Mouse (Mus musculus): ENCODE results near the gene Krtap13. TPM values are rescaled to one million over a fixed set of nuclear protein-coding genes. Genes with fewer than 3 reads are reported as not detected.

Krtap13 gene
- not detected for polyA plus RNA-seq (2017; shearing (Covaris generic))

DNA sequence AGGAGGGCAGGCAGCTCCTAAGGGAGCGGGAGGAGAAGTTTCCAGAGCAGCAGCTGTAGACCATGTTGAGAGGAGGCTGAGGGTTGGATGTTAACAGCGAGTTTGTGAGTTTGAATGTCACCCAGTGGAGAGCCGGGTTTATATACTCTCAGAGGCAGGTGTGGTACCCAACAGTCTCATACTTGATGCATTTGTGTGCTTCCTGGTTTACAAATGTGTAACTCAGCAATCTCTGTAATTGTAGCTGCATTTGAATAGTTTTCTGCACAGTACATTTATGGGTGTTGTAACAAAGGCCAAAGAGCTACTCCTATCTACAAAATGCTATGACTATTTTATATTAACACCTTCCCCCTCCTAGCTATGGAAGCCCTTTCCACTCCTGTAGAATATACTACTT lies at the start of gene Krtap13:
Gene Krtap13, minus strand, starts transcription at position 101 of the 400 bp plus-strand sequence.

DNA sequence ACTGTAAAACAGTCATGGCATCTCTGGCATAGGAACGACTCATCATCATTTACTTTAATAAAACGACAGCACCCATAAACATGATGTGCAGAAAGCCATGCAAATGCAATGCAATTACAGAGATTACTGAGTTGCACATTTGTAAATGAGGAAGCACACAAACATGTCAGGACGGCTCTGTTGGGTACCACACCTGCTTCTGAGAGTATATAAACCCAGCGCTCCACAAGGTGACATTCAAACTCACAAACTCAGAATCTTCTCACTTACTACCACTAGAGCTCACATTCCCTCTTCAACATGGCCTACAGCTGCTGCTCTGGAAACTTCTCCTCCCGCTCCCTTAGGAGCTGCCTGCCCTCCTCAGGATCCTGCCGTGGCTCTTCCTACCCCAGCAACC lies 26.2 kb upstream of the Krtap13 start, which contains the start of gene Gm5965:
Gene Gm5965, plus strand, starts transcription at position 301 of the 400 bp plus-strand sequence.

DNA sequence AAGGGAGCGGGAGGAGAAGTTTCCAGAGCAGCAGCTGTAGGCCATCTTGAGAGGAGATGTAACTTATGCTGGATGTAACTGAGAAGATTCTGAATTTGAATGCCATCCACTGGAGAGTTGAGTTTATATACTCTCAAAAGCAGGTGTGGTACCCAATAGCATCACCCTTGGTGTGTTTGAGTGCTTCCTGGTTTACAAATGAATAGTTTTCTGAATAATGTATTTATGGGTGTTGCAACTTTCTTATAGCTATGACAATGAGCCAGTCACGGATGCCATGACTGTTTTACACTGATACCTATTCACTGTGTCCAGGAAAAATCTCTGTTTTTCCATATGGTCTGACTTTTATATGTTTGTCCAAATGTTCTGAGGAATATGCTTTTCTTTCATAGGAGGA lies 22.7 kb upstream of the Krtap13 start, which contains the start of gene 2310057N15Rik:
Gene 2310057N15Rik, minus strand, starts transcription at position 101 of the 400 bp plus-strand sequence.

DNA sequence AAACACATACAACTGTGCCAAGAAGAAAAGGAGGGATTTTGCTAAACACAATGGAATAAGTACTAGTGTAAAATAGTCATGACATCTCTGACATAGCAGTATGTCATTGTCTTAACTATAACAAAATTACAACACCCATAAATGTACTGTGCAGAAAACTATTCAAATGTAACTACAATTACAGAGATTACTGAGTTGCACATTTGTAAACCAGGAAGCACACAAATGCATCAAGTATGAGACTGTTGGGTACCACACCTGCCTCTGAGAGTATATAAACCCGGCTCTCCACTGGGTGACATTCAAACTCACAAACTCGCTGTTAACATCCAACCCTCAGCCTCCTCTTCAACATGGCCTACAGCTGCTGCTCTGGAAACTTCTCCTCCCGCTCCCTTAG lies 7.1 kb upstream of the Krtap13 start, which contains the start of gene 2310034C09Rik:
Gene 2310034C09Rik, plus strand, starts transcription at position 301 of the 400 bp plus-strand sequence.

DNA sequence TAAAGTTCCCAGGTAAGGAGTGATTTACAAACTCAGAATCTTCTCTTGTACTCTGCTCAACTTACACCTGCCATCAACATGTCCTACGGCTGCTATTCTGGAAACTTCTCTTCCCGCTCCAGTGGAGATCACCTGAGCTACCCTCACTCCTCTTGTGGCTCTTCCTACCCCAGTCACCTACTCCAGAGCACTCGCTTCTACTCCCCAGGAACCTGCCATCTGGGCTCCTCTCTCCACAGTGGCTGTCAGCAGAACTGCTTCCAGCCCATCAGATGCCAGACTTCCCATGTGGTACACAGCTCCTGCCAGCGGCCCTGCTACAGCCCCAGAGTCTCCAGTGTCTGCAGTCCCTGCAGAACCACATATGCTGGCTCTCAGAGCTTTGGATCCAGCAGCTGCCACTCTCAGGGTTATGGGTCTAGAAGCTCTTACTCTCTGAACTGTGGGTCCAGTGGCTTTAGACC lies 22.6 kb downstream of the Krtap13 start, which contains the start of gene Krtap13-1:
Gene Krtap13-1, plus strand, starts transcription at position 51 of the 464 bp plus-strand sequence.

DNA sequence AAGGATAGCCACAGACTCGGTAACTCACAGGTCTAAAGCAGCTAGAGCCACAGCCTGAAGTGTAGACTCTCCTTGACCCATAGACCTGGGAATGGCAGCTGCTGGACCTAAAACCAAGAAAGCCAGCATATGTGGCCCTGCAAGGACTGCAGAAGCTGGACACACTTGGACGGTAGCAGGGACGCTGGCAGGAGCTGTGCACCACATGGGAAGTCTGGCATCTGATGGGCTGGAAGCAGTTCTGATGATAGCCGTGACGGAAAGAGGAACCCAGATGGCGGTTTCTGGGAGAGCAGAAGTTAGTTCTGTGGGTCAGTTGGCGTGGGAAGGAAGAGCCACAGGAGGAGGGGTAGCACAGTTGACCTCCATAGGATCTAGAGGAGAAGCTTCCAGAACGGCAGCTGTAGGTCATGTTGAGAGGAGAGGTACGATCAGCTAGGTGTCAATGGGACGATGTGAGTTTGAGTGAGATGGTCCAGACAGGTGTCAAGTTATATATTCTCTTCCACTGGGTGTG lies 43.9 kb downstream of the Krtap13 start, which contains the start of gene 2310061N02Rik:
Gene 2310061N02Rik, minus strand, starts transcription at position 467 of the 517 bp plus-strand sequence.

Other genes with a start within 250 kb of the Krtap13 start
- gene Cldn17, start 244.7 kb downstream of the Krtap13 start, polyA plus RNA-seq (2017; shearing (Covaris generic)), result not detected
- gene Cldn8, start 188.5 kb downstream of the Krtap13 start, polyA plus RNA-seq (2017; shearing (Covaris generic)), result not detected
- gene Krtap24-1, start 139.4 kb downstream of the Krtap13 start, polyA plus RNA-seq (2017; shearing (Covaris generic)), result not detected
- gene 2310079G19Rik, start 124.0 kb downstream of the Krtap13 start, polyA plus RNA-seq (2017; shearing (Covaris generic)), result not detected
- not detected for gene Krtap26-1, start 103.8 kb downstream of the Krtap13 start, polyA plus RNA-seq (2017; shearing (Covaris generic))
- not detected for gene Krtap27-1, start 80.0 kb downstream of the Krtap13 start, polyA plus RNA-seq (2017; shearing (Covaris generic))
- not detected for gene 2310061N02Rik, start 43.7 kb downstream of the Krtap13 start, polyA plus RNA-seq (2017; shearing (Covaris generic))
- not detected for gene Krtap13-1, start 22.8 kb downstream of the Krtap13 start, polyA plus RNA-seq (2017; shearing (Covaris generic))
- not detected for gene 2310034C09Rik, start 7.2 kb upstream of the Krtap13 start, polyA plus RNA-seq (2017; shearing (Covaris generic))
- not detected for gene 2310057N15Rik, start 22.6 kb upstream of the Krtap13 start, polyA plus RNA-seq (2017; shearing (Covaris generic))
- not detected for gene Gm5965, start 26.3 kb upstream of the Krtap13 start, polyA plus RNA-seq (2017; shearing (Covaris generic))
- gene Gm20741, start 60.6 kb upstream of the Krtap13 start, polyA plus RNA-seq (2017; shearing (Covaris generic)), result not detected
- not detected for gene Krtap15, start 68.6 kb upstream of the Krtap13 start, polyA plus RNA-seq (2017; shearing (Covaris generic))
- not detected for gene Krtap14, start 74.5 kb upstream of the Krtap13 start, polyA plus RNA-seq (2017; shearing (Covaris generic))
- gene Krtap19-1, start 117.8 kb upstream of the Krtap13 start, polyA plus RNA-seq (2017; shearing (Covaris generic)), result not detected
- gene Krtap19-2, start 122.6 kb upstream of the Krtap13 start, polyA plus RNA-seq (2017; shearing (Covaris generic)), result not detected
- not detected for gene Krtap19-3, start 126.4 kb upstream of the Krtap13 start, polyA plus RNA-seq (2017; shearing (Covaris generic))
- not detected for gene Krtap19-4, start 133.5 kb upstream of the Krtap13 start, polyA plus RNA-seq (2017; shearing (Covaris generic))
- not detected for gene Krtap19-5, start 144.8 kb upstream of the Krtap13 start, polyA plus RNA-seq (2017; shearing (Covaris generic))
- gene Krtap19-9b, start 180.6 kb upstream of the Krtap13 start, polyA plus RNA-seq (2017; shearing (Covaris generic)), result not detected
- gene Krtap16-3, start 211.2 kb upstream of the Krtap13 start, polyA plus RNA-seq (2017; shearing (Covaris generic)), result not detected